Mouse (Mus musculus): Measurements from ENCODE around the gene Lsm10. TPM values are rescaled to one million over a fixed set of nuclear protein-coding genes. Genes with fewer than 3 reads are reported as not detected.

The Lsm10 gene
- 14.5 TPM for total RNA-seq (2023)

GRCm38 (mm10) chr4:126096464-126097111, at the start of gene Lsm10:
Gene Lsm10 (plus strand): TSS chr4:126096623.

GRCm38 (mm10) chr4:126046851-126047585, 49.4 kb upstream of the Lsm10 start, which contains the start of gene Mrps15:
Gene Mrps15 (plus strand): TSS chr4:126046925.

GRCm38 (mm10) chr4:126058134-126058996, 38.1 kb upstream of the Lsm10 start, which contains the start of gene Oscp1:
Gene Oscp1 (plus strand): TSS chr4:126058565.

GRCm38 (mm10) chr4:126103590-126104068, 7.2 kb downstream of the Lsm10 start, which contains the start of gene Stk40:
Gene Stk40 (plus strand): TSS chr4:126103957.

DNA sequence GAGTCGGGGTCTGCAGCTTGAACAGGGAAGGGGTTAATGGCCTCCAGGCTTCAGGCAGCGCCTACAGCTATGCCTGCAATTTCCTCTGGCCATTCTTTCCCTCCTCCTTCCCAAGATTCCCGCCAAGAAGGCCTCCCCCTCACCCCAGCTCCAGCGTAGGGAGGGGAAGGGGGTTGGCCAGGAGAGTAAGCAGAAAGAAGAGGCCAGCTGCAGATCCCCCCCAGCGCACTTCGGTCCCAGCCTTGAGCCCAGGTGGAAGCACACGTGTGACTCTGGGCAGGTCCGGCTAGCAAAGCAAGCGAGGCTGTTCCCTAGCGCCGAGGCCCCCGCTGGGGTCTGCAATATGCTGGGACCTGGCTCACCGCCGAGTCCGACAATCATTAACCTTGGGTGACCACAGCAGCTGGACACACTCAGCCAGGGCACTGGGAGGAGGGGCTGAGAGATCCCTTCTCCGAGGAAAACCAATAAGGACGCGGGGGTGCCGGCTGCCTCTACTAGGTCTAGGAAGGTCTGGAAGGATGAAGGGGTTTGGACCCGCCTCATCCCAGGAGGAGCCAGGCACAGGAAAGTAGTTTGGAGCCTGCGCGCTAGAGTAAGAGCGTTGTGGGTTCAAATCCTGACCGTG, 51.2 kb downstream of the Lsm10 start, which contains the start of gene Eva1b:
Gene Eva1b (plus strand): TSS at position 212 of the 628 bp plus-strand sequence.

Other genes starting within 250 kb of the Lsm10 start
- gene Csf3r, start 72.1 kb upstream of the Lsm10 start, total RNA-seq (2023), result 4.3 TPM
- gene Mrps15, start 49.7 kb upstream of the Lsm10 start, total RNA-seq (2023), result 46.9 TPM
- gene Oscp1, start 38.1 kb upstream of the Lsm10 start, total RNA-seq (2023), result not detected
- 31.3 TPM for gene Stk40, start 7.3 kb downstream of the Lsm10 start, total RNA-seq (2023)
- gene Eva1b, start 51.1 kb downstream of the Lsm10 start, total RNA-seq (2023), result 17.0 TPM
- 1.5 TPM for gene Sh3d21, start 66.9 kb downstream of the Lsm10 start, total RNA-seq (2023)
- gene Thrap3, start 106.1 kb downstream of the Lsm10 start, total RNA-seq (2023), result 559 TPM
- gene Map7d1, start 159.7 kb downstream of the Lsm10 start, total RNA-seq (2023), result 59.6 TPM
- 31.5 TPM for gene Trappc3, start 165.7 kb downstream of the Lsm10 start, total RNA-seq (2023)
- gene Col8a2, start 190.2 kb downstream of the Lsm10 start, total RNA-seq (2023), result not detected
- gene Adprhl2, start 225.1 kb downstream of the Lsm10 start, total RNA-seq (2023), result 41.8 TPM
- not detected for gene Tekt2, start 229.1 kb downstream of the Lsm10 start, total RNA-seq (2023)

Data from CD8-positive naive resting alpha-beta T cell, adult 57 days (primary cell).